Mouse (Mus musculus) thymus, adult 2 months (tissue): ENCODE data around the gene Gabbr2. TPM values are rescaled to one million over a fixed set of nuclear protein-coding genes. Genes with fewer than 3 reads are reported as not detected.

Experiments used
- DNase-seq: peaks from one replicate; pipeline ENCODE4 v3.0.0; 2021
- H3K27ac ChIP-seq: fragments of 200-500 bp; 2 replicates; pipeline ENCODE4 v1.5.1; 2012; ENCODE audit warnings: low read length, control low read depth; ENCODE audit not compliant: control insufficient read depth, insufficient read depth
- H3K27me3 ChIP-seq: fragments of 200-500 bp; 2 replicates; pipeline ENCODE4 v1.6.1; 2012; ENCODE audit warnings: mild to moderate bottlenecking, low read length, moderate library complexity, mixed read lengths; ENCODE audit not compliant: control insufficient read depth, insufficient read depth
- H3K36me3 ChIP-seq: fragments of 200-500 bp; 2 replicates; pipeline ENCODE4 v1.6.1; 2012; ENCODE audit warnings: mild to moderate bottlenecking, low read length, moderate library complexity; ENCODE audit not compliant: control insufficient read depth, insufficient read depth
- H3K4me1 ChIP-seq: fragments of 200-500 bp; replicated peaks from 2 replicates; pipeline ENCODE4 v1.6.1; 2012; ENCODE audit warnings: low read length; ENCODE audit not compliant: control insufficient read depth, insufficient read depth
- H3K4me3 ChIP-seq: fragments of 200-500 bp; 2 replicates; pipeline ENCODE4 v1.5.1; 2012; ENCODE audit warnings: mild to moderate bottlenecking, low read length, control low read depth, moderate library complexity; ENCODE audit not compliant: control insufficient read depth, insufficient read depth
- CTCF ChIP-seq: fragments of 200-500 bp; IDR thresholded peaks from 2 replicates; pipeline ENCODE4 v1.5.1; 2012; ENCODE audit warnings: mild to moderate bottlenecking, control low read depth, low read length, moderate library complexity, borderline replicate concordance; ENCODE audit not compliant: control insufficient read depth, poor library complexity, insufficient read depth; ENCODE audit errors: extremely low read depth
- POLR2A ChIP-seq: fragments of 200-500 bp; IDR thresholded peaks from 2 replicates; pipeline ENCODE4 v1.6.1; 2012; ENCODE audit warnings: mild to moderate bottlenecking, low read length, control low read depth, moderate library complexity; ENCODE audit not compliant: control insufficient read depth, poor library complexity, insufficient read depth; ENCODE audit errors: extremely low read depth
- WGBS: fragments of 180-500 bp; shearing (Covaris S2); methylation state at CpG from one replicate; pipeline ENCODE4 v1.1.7; 2018; 5-methylcytosine and 5-hydroxymethylcytosine counted together
- polyA plus RNA-seq: library from polyadenylated mRNA; depleted of rRNA; stranded (reverse); fragments of >200 nt; gene quantifications from 2 replicates; pipeline ENCODE4 v1.2.3, GENCODE M21; 2012

Gene Gabbr2
- polyA plus RNA-seq, 1 experiment, result 0.20 TPM

DNA sequence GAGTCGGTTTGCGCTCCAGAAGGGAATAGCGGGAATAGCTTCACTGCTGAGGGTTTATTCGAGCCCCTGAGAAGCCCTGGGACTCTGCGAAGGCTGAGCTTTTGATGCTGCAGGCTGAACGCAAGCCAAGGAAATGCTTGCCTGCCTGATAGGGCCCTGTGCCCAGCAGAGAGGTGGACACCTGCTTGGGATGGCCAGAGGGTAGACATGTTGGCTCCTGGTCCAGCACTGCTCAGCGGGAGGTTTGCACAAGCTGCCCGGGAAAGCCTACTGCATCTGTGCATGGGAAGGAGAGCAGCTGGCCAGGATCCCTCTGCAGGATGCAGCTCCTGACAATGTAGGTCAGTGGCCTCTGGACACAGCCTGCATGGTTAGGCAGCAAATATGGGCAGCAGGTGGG is 301.1 kb downstream of the Gabbr2 start:
- TF ChIP-seq CTCF, result no peak
- TF ChIP-seq POLR2A, result no peak
- Histone ChIP-seq H3K27me3 (no peaks in the 10 kb centered on the region), H3K27ac (no peak overlapping the region), H3K36me3 (no peaks in the 10 kb centered on the region), H3K4me3 (no peak overlapping the region), H3K4me1 (no peaks in the 10 kb centered on the region)
- DNase-seq, result no peak
- WGBS, result 96% methylated on average over 8 of the region's 8 CpGs

DNA sequence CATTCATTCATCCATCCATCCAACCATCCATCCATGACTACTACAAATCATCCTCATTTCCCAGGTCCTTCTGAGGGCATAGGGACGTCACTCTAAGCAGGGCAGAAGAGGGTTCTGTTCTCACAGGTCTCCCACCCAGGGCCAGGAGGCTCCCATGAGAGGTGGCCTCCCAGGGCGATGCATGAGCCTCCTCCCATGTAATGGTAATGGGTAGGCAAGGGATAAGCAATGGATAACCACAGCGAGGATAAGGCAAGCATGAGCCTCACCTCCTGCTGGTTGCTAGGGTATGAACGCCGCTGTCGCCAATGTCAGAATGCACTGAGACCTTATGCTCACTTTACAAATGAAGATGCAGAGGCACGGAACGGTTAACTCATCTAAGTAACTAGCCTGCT is 301.7 kb downstream of the Gabbr2 start:
- 94% methylated on average over 8 of the region's 8 CpGs for WGBS
- no peaks in the 10 kb centered on the region for H3K27me3 ChIP-seq

DNA sequence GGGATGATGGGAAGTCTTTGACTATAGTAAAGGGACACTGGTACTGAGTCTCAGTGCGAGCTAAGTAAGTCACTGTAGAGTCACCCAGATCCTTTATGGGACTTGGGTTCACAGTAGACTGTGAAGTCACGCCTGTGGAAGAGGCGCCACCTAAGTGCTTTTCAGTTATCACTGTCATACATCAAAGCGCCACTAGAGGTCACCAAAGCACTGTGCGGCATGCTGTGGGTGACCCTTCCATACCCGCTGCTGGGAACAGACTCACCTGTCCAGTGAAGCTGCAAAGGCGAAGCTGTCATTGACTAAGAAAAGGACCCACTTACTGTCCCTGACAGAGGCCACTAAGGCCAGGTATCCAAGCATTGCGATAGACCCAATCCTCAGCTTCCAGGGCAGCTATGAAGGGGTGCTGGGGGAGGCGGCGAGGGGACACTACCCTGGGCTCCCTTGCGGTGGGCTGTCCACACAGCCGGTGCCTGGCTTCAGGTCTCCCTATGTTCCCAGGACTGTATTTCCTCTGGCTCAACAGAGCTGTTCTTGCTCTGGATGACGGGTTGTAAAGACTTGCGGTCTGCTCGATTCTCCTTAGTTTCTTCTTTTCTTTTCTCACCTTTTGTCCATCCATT is 302.2 kb downstream of the Gabbr2 start:
- H3K27ac ChIP-seq, result no peak overlapping the region
- peak; percentile 76 for DNase-seq
- no peaks in the 10 kb centered on the region for H3K27me3 ChIP-seq
- WGBS, result 48% methylated on average over 15 of the region's 15 CpGs
- TF ChIP-seq POLR2A (no peak), CTCF (peak; percentile 86; the same call in 1 of the 2 replicates)
- no peaks in the 10 kb centered on the region for H3K36me3 ChIP-seq
- H3K4me1 ChIP-seq, result no peaks in the 10 kb centered on the region
- H3K4me3 ChIP-seq, result no peak overlapping the region

More for the DNA sequence above, 301.7 kb downstream of the Gabbr2 start:
- H3K4me3 ChIP-seq, result no peak overlapping the region
- no peaks in the 10 kb centered on the region for H3K36me3 ChIP-seq
- DNase-seq, result no peak
- TF ChIP-seq CTCF, result no peak
- TF ChIP-seq POLR2A, result no peak
- H3K27ac ChIP-seq, result no peak overlapping the region
- no peaks in the 10 kb centered on the region for H3K4me1 ChIP-seq

DNA sequence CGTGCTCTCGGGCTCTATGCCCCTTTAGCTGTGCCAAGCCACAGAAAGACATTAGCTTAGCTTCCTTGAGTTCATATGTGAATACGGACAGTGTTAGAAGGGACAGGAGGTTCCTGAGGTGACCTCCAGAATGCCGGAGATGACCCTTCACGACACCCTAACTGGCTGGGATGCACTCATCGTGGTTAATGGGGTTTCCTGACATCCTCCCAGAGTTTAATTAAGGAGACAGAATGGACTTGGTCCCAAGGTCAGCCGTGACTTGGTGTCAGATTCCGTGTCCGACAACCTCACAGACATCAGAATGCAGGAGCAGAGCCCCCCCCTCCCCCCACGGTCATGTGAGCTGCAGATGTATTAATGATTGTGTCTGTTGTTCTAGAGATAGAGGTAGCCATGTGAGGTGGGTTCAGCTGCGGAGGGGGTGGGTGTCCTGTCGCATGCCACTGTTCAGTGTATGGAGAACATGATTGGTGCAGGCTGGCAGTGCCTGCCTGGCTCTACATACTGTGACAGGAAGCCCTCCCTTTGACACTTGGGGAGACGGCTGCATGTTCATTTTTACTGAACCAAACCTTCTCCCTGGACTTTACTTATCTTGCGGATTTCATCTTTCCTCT is 303.4 kb downstream of the Gabbr2 start:
- Histone ChIP-seq H3K27ac (no peak overlapping the region), H3K4me3 (no peak overlapping the region), H3K4me1 (no peaks in the 10 kb centered on the region), H3K27me3 (no peaks in the 10 kb centered on the region), H3K36me3 (no peaks in the 10 kb centered on the region)
- TF ChIP-seq POLR2A (no peak), CTCF (no peak)
- 86% methylated on average over 14 of the region's 14 CpGs for WGBS
- DNase-seq, result no peak

DNA sequence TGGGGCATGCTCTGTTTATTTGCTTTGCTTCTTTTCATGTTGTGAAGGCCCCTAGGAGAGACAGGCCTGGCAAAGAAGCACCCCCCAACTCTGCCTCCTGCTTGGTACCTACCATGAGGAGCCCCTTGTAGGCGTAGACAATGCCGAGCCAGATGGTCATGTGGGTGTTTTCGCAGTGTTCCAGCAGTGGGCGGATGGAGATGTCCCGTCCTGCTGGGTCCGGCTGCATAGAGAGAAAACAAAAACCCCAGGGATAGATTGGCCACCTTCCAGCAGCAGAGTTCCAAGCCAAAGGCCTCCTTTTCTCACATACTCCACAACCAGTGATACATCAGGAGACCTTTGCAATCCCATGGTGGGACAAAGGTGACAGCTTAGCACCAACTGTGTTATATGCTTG is 307.5 kb downstream of the Gabbr2 start:
- 94% methylated on average over 6 of the region's 6 CpGs for WGBS
- TF ChIP-seq CTCF (no peak), POLR2A (no peak)
- H3K4me1 ChIP-seq, result no peaks in the 10 kb centered on the region

DNA sequence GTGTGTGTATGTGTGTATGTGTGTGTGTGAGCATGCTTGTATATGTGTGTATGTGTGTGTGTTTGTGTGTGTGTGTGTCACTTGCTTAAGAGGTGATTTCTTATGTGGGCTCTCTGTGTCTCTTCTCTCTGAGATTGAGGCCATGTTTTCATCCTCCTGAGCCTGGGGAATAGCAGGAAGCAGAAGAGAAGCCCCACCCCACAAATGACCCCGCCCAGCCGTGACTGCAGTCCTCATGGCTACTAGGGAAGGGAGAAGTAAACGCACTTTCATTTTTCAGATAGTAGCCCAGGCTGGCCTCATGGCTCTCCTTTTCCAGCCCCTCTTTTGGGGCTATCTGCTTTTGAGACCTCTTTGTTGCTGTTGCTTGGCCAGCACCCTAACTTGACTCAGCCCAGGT is 315.0 kb downstream of the Gabbr2 start:
- Histone ChIP-seq H3K4me3 (no peak overlapping the region), H3K27me3 (no peaks in the 10 kb centered on the region), H3K27ac (no peak overlapping the region), H3K36me3 (no peaks in the 10 kb centered on the region), H3K4me1 (no peaks in the 10 kb centered on the region)
- WGBS, result 51% methylated on average over 3 of the region's 3 CpGs
- DNase-seq, result no peak
- TF ChIP-seq POLR2A (no peak), CTCF (no peak)

More for the DNA sequence above, 307.5 kb downstream of the Gabbr2 start:
- no peak for DNase-seq
- Histone ChIP-seq H3K27me3 (no peaks in the 10 kb centered on the region), H3K36me3 (no peaks in the 10 kb centered on the region), H3K4me3 (no peak overlapping the region), H3K27ac (no peak overlapping the region)

DNA sequence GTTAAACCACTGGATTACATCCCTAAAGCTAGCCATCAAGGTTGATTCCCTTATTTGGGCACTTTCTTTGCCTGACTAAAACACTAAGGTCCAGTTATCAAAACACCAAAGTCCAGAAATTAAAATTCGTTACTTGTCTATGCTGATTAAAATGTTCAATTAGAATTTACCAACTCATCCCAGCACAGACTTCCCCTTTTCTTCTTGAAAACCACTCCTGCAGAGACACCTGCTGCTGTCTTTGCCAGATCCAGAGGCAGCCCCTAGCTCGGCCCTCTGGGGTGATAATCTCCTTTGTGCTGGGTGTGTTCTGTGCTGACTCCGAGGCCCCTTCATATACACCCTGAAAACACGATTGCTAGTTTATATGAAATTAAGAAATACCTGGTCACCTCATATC is 315.7 kb downstream of the Gabbr2 start:
- whole genome bisulfite sequencing, result 14% methylated on average over 4 of the region's 4 CpGs
- Histone ChIP-seq H3K4me1 (no peaks in the 10 kb centered on the region), H3K4me3 (no peak overlapping the region), H3K36me3 (no peaks in the 10 kb centered on the region), H3K27ac (no peak overlapping the region), H3K27me3 (no peaks in the 10 kb centered on the region)
- TF ChIP-seq POLR2A (no peak), CTCF (no peak)
- DNase-seq, result no peak
